ENCODE assay signal across 9 mouse cellular contexts in the genomic region with DNA sequence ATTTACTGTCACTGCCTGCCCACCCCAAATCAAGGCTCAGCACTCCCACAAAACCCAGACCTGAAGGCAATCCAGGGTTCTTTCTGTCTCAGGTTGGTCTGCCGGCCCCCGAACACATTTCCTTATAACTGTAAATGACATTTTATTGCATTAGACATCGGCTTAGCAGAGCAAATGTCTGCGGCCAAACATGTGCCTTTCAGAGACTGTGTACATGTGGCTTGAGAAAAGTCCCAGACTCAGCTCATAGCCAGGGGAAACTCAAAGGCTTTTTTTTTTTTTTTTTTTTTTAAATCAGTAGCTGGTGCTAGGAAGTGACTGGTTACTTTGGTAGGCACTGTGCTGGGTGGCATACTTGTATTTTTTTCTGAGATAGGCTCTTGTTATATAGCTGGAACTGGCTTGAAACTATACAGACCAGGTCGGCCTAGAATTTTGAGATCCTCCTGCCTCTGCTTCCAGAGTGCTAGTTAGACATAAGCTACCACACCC. TPM values are rescaled to one million over a fixed set of nuclear protein-coding genes. Genes with fewer than 3 reads are reported as not detected.
DNase-seq lines count a peak whose midpoint lies in the region; ATAC-seq and TF ChIP-seq lines count a peak whose summit lies in the region.
"Had no signal": no experiment of that assay in that cellular context is flagged by ENCODE, and none has a peak within 500 bp of the region (broad histone marks: within the 10 kb centered on the region; RNA-seq: fewer than 3 reads in every experiment).

No protein-coding gene starts in this region.

- no peaks in the 10 kb centered on the region for H3K27me3 ChIP-seq in heart, embryonic 12.5 days (replicated peaks)
- H3K27me3 ChIP-seq in ES-Bruce4 (ENCODE audit: control insufficient read depth, insufficient read depth, low read length, poor library complexity, severe bottlenecking), result no peaks in the 10 kb centered on the region
- no peaks in the 10 kb centered on the region for H3K27me3 ChIP-seq in hindbrain, embryonic 12.5 days
- H3K27me3 ChIP-seq in midbrain, embryonic 11.5 days (ENCODE audit: control insufficient read depth, insufficient read depth, low read length), result no peaks in the 10 kb centered on the region

- peaks cover 5% of the 10 kb centered on the region; the same call in 1 of the 2 replicates for H3K4me1 ChIP-seq in heart, embryonic 12.5 days (replicated peaks)
- no peaks in the 10 kb centered on the region for H3K4me1 ChIP-seq in ES-Bruce4 (ENCODE audit: control insufficient read depth, insufficient read depth, low read length)
- H3K4me1 ChIP-seq in hindbrain, embryonic 12.5 days, result peaks cover 8% of the 10 kb centered on the region; the same call in 1 of the 2 replicates
- H3K4me1 ChIP-seq in midbrain, embryonic 11.5 days (ENCODE audit: control insufficient read depth, insufficient read depth, low read length), result peaks cover 5% of the 10 kb centered on the region; the same call in 1 of the 2 replicates

- no peak for TF ChIP-seq POLR2A in ES-Bruce4 (IDR thresholded peaks at IDR 0.05; ENCODE audit: insufficient read depth, low read length)

- H3K4me3 ChIP-seq in heart, embryonic 12.5 days, result peak overlapping the region; percentile 89
- peak overlapping the region; percentile 80; the same call in 1 of the 2 replicates for H3K4me3 ChIP-seq in ES-Bruce4 (ENCODE audit: low read depth, low read length)
- H3K4me3 ChIP-seq in hindbrain, embryonic 12.5 days, result no peak overlapping the region
- H3K4me3 ChIP-seq in midbrain, embryonic 11.5 days (ENCODE audit: low read depth, low read length), result peak overlapping the region; percentile 85; the same call in 1 of the 2 replicates

- TF ChIP-seq CTCF in ES-Bruce4 (IDR thresholded peaks at IDR 0.05; ENCODE audit: low read depth, low read length), result no peak

- H3K36me3 ChIP-seq in heart, embryonic 12.5 days, result peaks cover 42% of the 10 kb centered on the region
- peaks cover 32% of the 10 kb centered on the region for H3K36me3 ChIP-seq in ES-Bruce4 (ENCODE audit: control insufficient read depth, insufficient read depth, low read length, poor library complexity, severe bottlenecking)
- peaks cover 43% of the 10 kb centered on the region for H3K36me3 ChIP-seq in hindbrain, embryonic 12.5 days
- peaks cover 15% of the 10 kb centered on the region for H3K36me3 ChIP-seq in midbrain, embryonic 11.5 days (ENCODE audit: control insufficient read depth, insufficient read depth, low read length)

- H3K4me2 ChIP-seq in heart, embryonic 12.5 days, result peak overlapping the region; percentile 81
- peak overlapping the region; percentile 58 for H3K4me2 ChIP-seq in hindbrain, embryonic 12.5 days (replicated peaks)
- peak overlapping the region; percentile 78; the same call in 1 of the 2 replicates for H3K4me2 ChIP-seq in midbrain, embryonic 11.5 days

- TF ChIP-seq EP300 in ES-Bruce4 (IDR thresholded peaks at IDR 0.05; ENCODE audit: insufficient read depth, low read depth, low read length), result no peak

- no peaks in the 10 kb centered on the region for H3K9me3 ChIP-seq in heart, embryonic 12.5 days (replicated peaks)
- no peaks in the 10 kb centered on the region for H3K9me3 ChIP-seq in ES-Bruce4 (replicated peaks; ENCODE audit: control insufficient read depth, insufficient read depth, low read length, poor library complexity, severe bottlenecking)
- no peaks in the 10 kb centered on the region for H3K9me3 ChIP-seq in hindbrain, embryonic 12.5 days (replicated peaks)
- no peaks in the 10 kb centered on the region for H3K9me3 ChIP-seq in midbrain, embryonic 11.5 days (ENCODE audit: control insufficient read depth, low read length)

- H3K9ac ChIP-seq in heart, embryonic 12.5 days, result peak overlapping the region; percentile 95; the same call in 1 of the 2 replicates
- peak overlapping the region; percentile 82 for H3K9ac ChIP-seq in ES-Bruce4 (ENCODE audit: low read depth, poor library complexity, severe bottlenecking)
- H3K9ac ChIP-seq in hindbrain, embryonic 12.5 days, result no peak overlapping the region
- peak overlapping the region; percentile 97; the same call in 1 of the 2 replicates for H3K9ac ChIP-seq in midbrain, embryonic 11.5 days (ENCODE audit: low read length)

- WGBS in heart, embryonic 12.5 days, result 92% methylated on average over 5 of the region's 5 CpGs
- 99% methylated on average over 5 of the region's 5 CpGs for WGBS in hindbrain, embryonic 12.5 days
- 96% methylated on average over 5 of the region's 5 CpGs for WGBS in midbrain, embryonic 11.5 days

- 0 out of 2 replicates have a peak overlapping the region, but pooled peaks have one; percentile 85 for H3K27ac ChIP-seq in heart, embryonic 12.5 days (ENCODE audit: poor library complexity, severe bottlenecking)
- no peak overlapping the region for H3K27ac ChIP-seq in ES-Bruce4 (ENCODE audit: insufficient read depth, low read length)
- H3K27ac ChIP-seq in hindbrain, embryonic 12.5 days, result no peak overlapping the region
- no peak overlapping the region for H3K27ac ChIP-seq in midbrain, embryonic 11.5 days (ENCODE audit: low read depth, low read length)

- ATAC-seq in heart, embryonic 12.5 days (ENCODE audit: insufficient number of reproducible peaks, low FRiP score), result no peak
- ATAC-seq in hindbrain, embryonic 12.5 days (ENCODE audit: low FRiP score), result no peak
- no peak for ATAC-seq in midbrain, embryonic 11.5 days (ENCODE audit: low FRiP score)

- no peak for DNase-seq in heart, adult 11 months
- DNase-seq in midbrain, embryonic 11.5 days (ENCODE audit: low spot score, missing footprints), result no peak
- DNase-seq in retina, embryonic 14.5 days (ENCODE audit: low spot score), result no peak
- no peak for DNase-seq in left cerebral cortex, adult 18-20 months (ENCODE audit: low spot score in 2 of 2)
- DNase-seq in embryo, embryonic 10 days (ENCODE audit: low spot score), result no peak

RNA-seq across cellular contexts. Expression of a gene that starts 1.3 kb away (rescaled TPM):
- 0.64 and 0.72 TPM in 2 replicates for polyA plus RNA-seq in heart, embryonic 12.5 days (2016; fragmentation: Nextera tagmentation; extraction: Ambion mirVana)
- not detected in 2 replicates for polyA plus RNA-seq in ES-Bruce4 (2011; ENCODE audit: insufficient read depth, insufficient read length, low read depth, missing spikeins)
- polyA plus RNA-seq in hindbrain, embryonic 12.5 days (2016; fragmentation: Nextera tagmentation; extraction: Ambion mirVana), result 0.54 TPM in 1 of 2 replicates, not detected in the other
- polyA plus RNA-seq in midbrain, embryonic 11.5 days (2014; fragmentation: Nextera tagmentation; extraction: Ambion mirVana), result 0.34 and 0.40 TPM in 2 replicates
- total RNA-seq in left cerebral cortex, adult 18-20 months (2021), result 1 to 10 TPM in 1 of 2 experiments, under 1 TPM in 1; 0.70 to 1.3 TPM
- total RNA-seq: neutrophil, adult 5-6 weeks had no signal

RNA-seq across cellular contexts. Expression of a gene that starts 1.4 kb away (rescaled TPM):
- 19.0 and 25.7 TPM in 2 replicates for polyA plus RNA-seq in heart, embryonic 12.5 days (2016; fragmentation: Nextera tagmentation; extraction: Ambion mirVana)
- 31.6 and 32.2 TPM in 2 replicates for polyA plus RNA-seq in ES-Bruce4 (2011; ENCODE audit: insufficient read depth, insufficient read length, low read depth, missing spikeins)
- 27.5 and 28.7 TPM in 2 replicates for polyA plus RNA-seq in hindbrain, embryonic 12.5 days (2016; fragmentation: Nextera tagmentation; extraction: Ambion mirVana)
- 31.1 and 42.8 TPM in 2 replicates for polyA plus RNA-seq in midbrain, embryonic 11.5 days (2014; fragmentation: Nextera tagmentation; extraction: Ambion mirVana)
- total RNA-seq in left cerebral cortex, adult 18-20 months (2021), result 1 to 10 TPM; 5.6 to 7.7 TPM

RNA-seq across cellular contexts. Expression of a gene that starts 27.4 kb away (rescaled TPM):
- polyA plus RNA-seq in heart, embryonic 12.5 days (2016; fragmentation: Nextera tagmentation; extraction: Ambion mirVana), result 20.4 and 24.2 TPM in 2 replicates
- polyA plus RNA-seq in ES-Bruce4 (2011; ENCODE audit: insufficient read depth, insufficient read length, low read depth, missing spikeins), result 9.2 and 12.1 TPM in 2 replicates
- polyA plus RNA-seq in hindbrain, embryonic 12.5 days (2016; fragmentation: Nextera tagmentation; extraction: Ambion mirVana), result 15.4 and 18.0 TPM in 2 replicates
- polyA plus RNA-seq in midbrain, embryonic 11.5 days (2014; fragmentation: Nextera tagmentation; extraction: Ambion mirVana), result 19.5 and 20.1 TPM in 2 replicates
- total RNA-seq in left cerebral cortex, adult 18-20 months (2021), result 10 to 100 TPM; 18.6 to 20.9 TPM

RNA-seq across cellular contexts. Expression of a gene that starts 27.4 kb away (rescaled TPM):
- 111 TPM in 2 replicates for polyA plus RNA-seq in heart, embryonic 12.5 days (2016; fragmentation: Nextera tagmentation; extraction: Ambion mirVana)
- 163 and 165 TPM in 2 replicates for polyA plus RNA-seq in ES-Bruce4 (2011; ENCODE audit: insufficient read depth, insufficient read length, low read depth, missing spikeins)
- 109 and 118 TPM in 2 replicates for polyA plus RNA-seq in hindbrain, embryonic 12.5 days (2016; fragmentation: Nextera tagmentation; extraction: Ambion mirVana)
- 131 and 138 TPM in 2 replicates for polyA plus RNA-seq in midbrain, embryonic 11.5 days (2014; fragmentation: Nextera tagmentation; extraction: Ambion mirVana)
- 10 to 100 TPM; 52.9 to 60.4 TPM for total RNA-seq in left cerebral cortex, adult 18-20 months (2021)

RNA-seq across cellular contexts. Expression of a gene that starts 36.6 kb away (rescaled TPM):
- 28.3 and 28.7 TPM in 2 replicates for polyA plus RNA-seq in heart, embryonic 12.5 days (2016; fragmentation: Nextera tagmentation; extraction: Ambion mirVana)
- 7.3 and 9.0 TPM in 2 replicates for polyA plus RNA-seq in ES-Bruce4 (2011; ENCODE audit: insufficient read depth, insufficient read length, low read depth, missing spikeins)
- 27.6 and 31.2 TPM in 2 replicates for polyA plus RNA-seq in hindbrain, embryonic 12.5 days (2016; fragmentation: Nextera tagmentation; extraction: Ambion mirVana)
- 30.9 and 32.7 TPM in 2 replicates for polyA plus RNA-seq in midbrain, embryonic 11.5 days (2014; fragmentation: Nextera tagmentation; extraction: Ambion mirVana)
- total RNA-seq in left cerebral cortex, adult 18-20 months (2021), result 10 to 100 TPM; 16.8 to 17.4 TPM
